Mouse (Mus musculus) heart, adult 2 months (tissue): Measurements from ENCODE around the gene Trim2.

ENCODE experiments used
- CTCF ChIP-seq: fragments of 200-600 bp; IDR thresholded peaks from 2 replicates; pipeline ENCODE4 v1.8.1; 2022; ENCODE audit warnings: antibody characterized with exemption, mild to moderate bottlenecking, moderate library complexity
- POLR2A ChIP-seq: fragments of 200-500 bp; IDR thresholded peaks from 2 replicates; pipeline ENCODE4 v1.6.1; 2011; ENCODE audit warnings: mild to moderate bottlenecking, low read depth, low read length, control low read depth; ENCODE audit not compliant: insufficient read depth

DNA sequence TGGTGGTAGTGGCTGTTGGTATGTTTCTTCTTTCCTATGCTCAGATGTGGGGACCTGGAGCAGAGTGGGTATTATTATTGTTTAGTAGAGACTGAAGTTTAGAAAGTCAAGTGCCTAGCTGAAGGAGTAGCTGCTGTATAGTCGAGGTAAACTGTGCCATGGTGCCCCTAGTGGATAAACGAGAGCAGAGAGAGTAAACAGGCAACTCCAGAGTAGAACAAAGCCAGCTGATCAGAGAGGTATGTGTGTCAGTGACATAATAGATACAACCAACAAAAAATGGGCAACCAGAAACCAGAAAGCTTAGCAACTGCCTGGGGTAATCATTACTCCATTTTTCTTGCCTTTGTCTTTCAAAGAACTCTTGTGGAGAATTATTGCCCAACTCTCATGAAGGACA is 81.7 kb downstream of the Trim2 start:
- TF ChIP-seq POLR2A = no peak
- TF ChIP-seq CTCF = 0 out of 2 replicates have a peak, but pooled peaks have one; percentile 24
